Mouse (Mus musculus) left cerebral cortex, adult 6 months (tissue): ENCODE results near the gene Setd7. TPM values are rescaled to one million over a fixed set of nuclear protein-coding genes. Genes with fewer than 3 reads are reported as not detected.

Experiments
- long read RNA-seq, 2 experiments: library from polyadenylated mRNA; unstranded; transcript quantifications; one replicate each; pipeline ENCODE4 v2.0.0; 2019 to 2020
- polyA plus RNA-seq: library from polyadenylated mRNA; unstranded; fragments of <200 nt; fragmentation: Nextera tagmentation; gene quantifications from 2 replicates; pipeline ENCODE4 v1.2.3, GENCODE M21; 2021

Gene Setd7
- 10.4 and 10.8 TPM in 2 replicates for polyA plus RNA-seq
- long read RNA-seq, experiment 1, partial matches to known transcripts, result 1 of 17 reads
- long read RNA-seq, experiment 1, other reads (novel, unspliced or antisense), result 16 of 17 reads
- long read RNA-seq, experiment 2, partial matches to known transcripts, result 1 of 40 reads
- long read RNA-seq, experiment 2, other reads (novel, unspliced or antisense), result 38 of 40 reads

GRCm38 (mm10) chr3:51560511-51561108 is at the start of gene Setd7:
Setd7 (minus strand) TSS chr3:51560879.

GRCm38 (mm10) chr3:51483741-51484359 is 76.8 kb downstream of the Setd7 start, which contains the start of gene Rab33b:
Rab33b (plus strand) TSS chr3:51483920.

Other genes starting within 250 kb of the Setd7 start
- 16.5 and 18.2 TPM in 2 replicates for gene Elf2, start 220.2 kb downstream of the Setd7 start, polyA plus RNA-seq
- 0.16 and 0.24 TPM in 2 replicates for gene Mgarp, start 164.1 kb downstream of the Setd7 start, polyA plus RNA-seq
- 1,638 and 2,123 TPM in 2 replicates for gene Ndufc1, start 151.9 kb downstream of the Setd7 start, polyA plus RNA-seq
- 7.7 and 11.5 TPM in 2 replicates for gene Naa15, start 145.7 kb downstream of the Setd7 start, polyA plus RNA-seq
- gene Rab33b, start 77.0 kb downstream of the Setd7 start, polyA plus RNA-seq, result 19.2 and 23.4 TPM in 2 replicates
- 0.38 TPM in 1 of 2 replicates, not detected in the other for gene Mgst2, start 99.5 kb upstream of the Setd7 start, polyA plus RNA-seq